Mouse (Mus musculus): Measurements from ENCODE around the gene Adck2.

- no peak for TF ChIP-seq GATA1 (IDR thresholded peaks at IDR 0.05; ENCODE audit: borderline replicate concordance, low read length)
- no peak for TF ChIP-seq FLI1 (IDR thresholded peaks at IDR 0.05; ENCODE audit: low read length)
These were observed 37.1 kb upstream of the Adck2 start for GRCm38 (mm10) chr6:39536621-39537020.
